Mouse (Mus musculus): ENCODE measurements at regions not wholly inside any gene's neighbourhood (a gene's known extent, or its start where the extent isn't known, plus 50 kb on each side); places are given as distances from the start of the nearest gene placed in this dataset.

DNA sequence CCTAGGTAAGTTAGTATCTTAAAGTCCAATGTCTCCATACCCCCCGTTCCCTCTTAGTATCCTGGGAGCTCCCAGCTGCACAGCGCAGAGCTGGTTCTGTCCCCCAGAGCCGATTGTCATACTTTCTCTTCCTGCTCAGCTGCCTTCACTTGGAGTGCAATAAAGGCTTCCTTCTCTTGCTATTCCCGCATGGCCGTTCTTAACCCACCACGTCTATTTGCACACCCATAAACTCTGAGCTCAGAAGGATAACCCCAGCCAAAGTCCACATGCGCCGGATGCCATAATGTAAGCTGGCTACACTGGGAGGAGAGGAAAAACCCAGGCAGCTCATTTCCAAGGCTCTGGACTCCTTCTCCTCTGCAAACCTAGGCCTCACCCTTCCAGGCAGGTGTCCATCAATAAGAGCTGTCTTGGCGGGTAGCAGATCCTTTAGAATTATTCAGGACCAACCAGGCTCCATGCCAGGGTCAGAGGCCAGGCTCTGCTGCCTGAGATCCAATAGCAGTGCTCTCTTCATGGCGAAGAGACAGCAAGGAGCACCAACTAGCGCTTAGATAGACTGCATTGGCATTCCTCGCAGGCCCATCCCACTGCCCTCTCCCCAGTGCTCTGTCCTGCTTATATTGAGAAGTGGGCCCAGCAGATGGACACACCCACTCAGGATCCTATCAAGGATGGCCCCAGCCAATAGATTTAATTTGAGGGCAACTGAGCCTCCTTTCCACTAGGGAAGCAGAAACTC, 204.4 kb downstream of the Gm45692 start:
- H3K4me3 ChIP-seq (ENCODE audit: low read depth, low read length): no peak overlapping the region
- no peaks in the 10 kb centered on the region for H3K36me3 ChIP-seq (replicated peaks; ENCODE audit: insufficient read depth, low read length)
- TF ChIP-seq EP300 (IDR thresholded peaks at IDR 0.05; ENCODE audit: low read depth) (no peak), CTCF (IDR thresholded peaks at IDR 0.05; ENCODE audit: low read depth) (no peak)
- DNase-seq (no peak), ATAC-seq (no peak)
- no peaks in the 10 kb centered on the region for H3K9me3 ChIP-seq (ENCODE audit: low read length)
- H3K4me1 ChIP-seq (ENCODE audit: insufficient read depth): no peaks in the 10 kb centered on the region
- no peak overlapping the region for H3K9ac ChIP-seq (replicated peaks)
- no peak overlapping the region for H3K4me2 ChIP-seq (ENCODE audit: low read depth, low read length)
- H3K27me3 ChIP-seq (ENCODE audit: insufficient read depth, low read length): no peaks in the 10 kb centered on the region
- H3K27ac ChIP-seq (ENCODE audit: low read depth): no peak overlapping the region
- 78% methylated on average over 12 of the region's 12 CpGs for WGBS (ENCODE audit: insufficient replicate concordance)

GRCm38 (mm10) chr8:26324606-26325005, 205.3 kb downstream of the Gm45692 start:
- H3K27ac ChIP-seq (ENCODE audit: low read depth): no peak overlapping the region
- WGBS (ENCODE audit: insufficient replicate concordance): 61% methylated on average over 3 of the region's 3 CpGs
- H3K4me3 ChIP-seq (ENCODE audit: low read depth, low read length): no peak overlapping the region
- no peaks in the 10 kb centered on the region for H3K9me3 ChIP-seq (ENCODE audit: low read length)
- ATAC-seq: no peak
- H3K9ac ChIP-seq (replicated peaks): no peak overlapping the region
- no peaks in the 10 kb centered on the region for H3K4me1 ChIP-seq (ENCODE audit: insufficient read depth)
- H3K27me3 ChIP-seq (ENCODE audit: insufficient read depth, low read length): no peaks in the 10 kb centered on the region
- no peak overlapping the region for H3K4me2 ChIP-seq (ENCODE audit: low read depth, low read length)
- DNase-seq: no peak
- no peaks in the 10 kb centered on the region for H3K36me3 ChIP-seq (replicated peaks; ENCODE audit: insufficient read depth, low read length)
- TF ChIP-seq CTCF (IDR thresholded peaks at IDR 0.05; ENCODE audit: low read depth) (no peak), EP300 (IDR thresholded peaks at IDR 0.05; ENCODE audit: low read depth) (no peak)

- no peaks in the 10 kb centered on the region for H3K4me1 ChIP-seq (ENCODE audit: insufficient read depth)
- DNase-seq (no peak), ATAC-seq (no peak)
- no peaks in the 10 kb centered on the region for H3K27me3 ChIP-seq (ENCODE audit: insufficient read depth, low read length)
- no peak overlapping the region for H3K9ac ChIP-seq (replicated peaks)
- H3K9me3 ChIP-seq (ENCODE audit: low read length): no peaks in the 10 kb centered on the region
- WGBS (ENCODE audit: insufficient replicate concordance): 42% methylated on average over 10 of the region's 10 CpGs
- H3K4me3 ChIP-seq (ENCODE audit: low read depth, low read length): no peak overlapping the region
- TF ChIP-seq CTCF (IDR thresholded peaks at IDR 0.05; ENCODE audit: low read depth) (no peak), EP300 (IDR thresholded peaks at IDR 0.05; ENCODE audit: low read depth) (no peak)
- H3K4me2 ChIP-seq (ENCODE audit: low read depth, low read length): no peak overlapping the region
- H3K27ac ChIP-seq (ENCODE audit: low read depth): no peak overlapping the region
- no peaks in the 10 kb centered on the region for H3K36me3 ChIP-seq (replicated peaks; ENCODE audit: insufficient read depth, low read length)
Observed at GRCm38 (mm10) chr8:26329813-26330212, 210.5 kb downstream of the Gm45692 start.

- no peak for DNase-seq
- WGBS (ENCODE audit: insufficient replicate concordance): 78% methylated on average over 5 of the region's 5 CpGs
- no peak overlapping the region for H3K4me2 ChIP-seq (ENCODE audit: low read depth, low read length)
- H3K4me1 ChIP-seq (ENCODE audit: insufficient read depth): no peaks in the 10 kb centered on the region
- no peaks in the 10 kb centered on the region for H3K36me3 ChIP-seq (replicated peaks; ENCODE audit: insufficient read depth, low read length)
- no peaks in the 10 kb centered on the region for H3K9me3 ChIP-seq (ENCODE audit: low read length)
- no peak for ATAC-seq
- no peak for TF ChIP-seq CTCF (IDR thresholded peaks at IDR 0.05; ENCODE audit: low read depth)
- no peak for TF ChIP-seq EP300 (IDR thresholded peaks at IDR 0.05; ENCODE audit: low read depth)
- H3K27me3 ChIP-seq (ENCODE audit: insufficient read depth, low read length): no peaks in the 10 kb centered on the region
- no peak overlapping the region for H3K4me3 ChIP-seq (ENCODE audit: low read depth, low read length)
- H3K27ac ChIP-seq (ENCODE audit: low read depth): no peak overlapping the region
- no peak overlapping the region for H3K9ac ChIP-seq (replicated peaks)
Observed at GRCm38 (mm10) chr8:26336906-26337650, 217.7 kb downstream of the Gm45692 start.

- ATAC-seq: peak; percentile 56
- no peaks in the 10 kb centered on the region for H3K36me3 ChIP-seq (replicated peaks; ENCODE audit: insufficient read depth, low read length)
- H3K27me3 ChIP-seq (ENCODE audit: insufficient read depth, low read length): no peaks in the 10 kb centered on the region
- no peak overlapping the region for H3K4me3 ChIP-seq (ENCODE audit: low read depth, low read length)
- WGBS (ENCODE audit: insufficient replicate concordance): 30% methylated on average over 6 of the region's 6 CpGs
- no peak overlapping the region for H3K4me2 ChIP-seq (ENCODE audit: low read depth, low read length)
- no peak for TF ChIP-seq EP300 (IDR thresholded peaks at IDR 0.05; ENCODE audit: low read depth)
- peak; percentile 90 for TF ChIP-seq CTCF (IDR thresholded peaks at IDR 0.05; ENCODE audit: low read depth)
- peaks cover 5% of the 10 kb centered on the region for H3K4me1 ChIP-seq (ENCODE audit: insufficient read depth)
- H3K27ac ChIP-seq (ENCODE audit: low read depth): no peak overlapping the region
- no peak overlapping the region for H3K9ac ChIP-seq (replicated peaks)
- DNase-seq: peak; percentile 84
- no peaks in the 10 kb centered on the region for H3K9me3 ChIP-seq (ENCODE audit: low read length)
Observed at GRCm38 (mm10) chr8:26345078-26345477, 225.7 kb downstream of the Gm45692 start.

DNA sequence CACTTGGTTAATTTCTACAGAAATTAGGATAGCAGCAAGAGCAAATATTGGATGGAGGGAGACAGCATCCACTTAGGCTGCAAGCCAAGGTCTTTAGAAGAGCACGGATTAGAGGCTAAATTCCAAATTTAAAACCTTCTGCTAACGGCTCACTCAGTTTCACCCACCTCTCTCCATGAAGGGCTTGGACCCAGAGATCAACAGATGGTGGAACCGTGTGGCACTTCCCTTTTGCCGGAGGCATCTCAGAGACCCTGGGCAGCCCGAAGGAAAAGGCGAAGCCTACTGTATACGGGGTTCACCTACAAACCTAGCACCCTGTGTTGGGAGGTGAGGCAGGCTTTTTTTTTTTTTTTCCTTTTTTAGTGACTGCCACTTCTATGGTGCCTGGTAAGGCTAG, 229.9 kb downstream of the Gm45692 start:
- no peak overlapping the region for H3K4me3 ChIP-seq (ENCODE audit: low read depth, low read length)
- H3K9ac ChIP-seq (replicated peaks): no peak overlapping the region
- H3K9me3 ChIP-seq (ENCODE audit: low read length): no peaks in the 10 kb centered on the region
- peaks cover 11% of the 10 kb centered on the region for H3K4me1 ChIP-seq (ENCODE audit: insufficient read depth)
- 79% methylated on average over 7 of the region's 7 CpGs for WGBS (ENCODE audit: insufficient replicate concordance)
- TF ChIP-seq CTCF (IDR thresholded peaks at IDR 0.05; ENCODE audit: low read depth) (no peak), EP300 (IDR thresholded peaks at IDR 0.05; ENCODE audit: low read depth) (no peak)
- DNase-seq (no peak), ATAC-seq (no peak)
- no peaks in the 10 kb centered on the region for H3K36me3 ChIP-seq (replicated peaks; ENCODE audit: insufficient read depth, low read length)
- no peak overlapping the region for H3K27ac ChIP-seq (ENCODE audit: low read depth)
- no peaks in the 10 kb centered on the region for H3K27me3 ChIP-seq (ENCODE audit: insufficient read depth, low read length)
- H3K4me2 ChIP-seq (ENCODE audit: low read depth, low read length): no peak overlapping the region
